Mouse (Mus musculus) forebrain, postnatal 0 days (tissue): ENCODE results near the gene Rps3. TPM values are rescaled to one million over a fixed set of nuclear protein-coding genes. Genes with fewer than 3 reads are reported as not detected.

ENCODE experiments used
- ATAC-seq: fragments of 200-750 bp; cut with Nextera tagmentation; 2 replicates; pipeline ENCODE4 v1.8.0; 2017; ENCODE audit warnings: mild to moderate bottlenecking, moderate library complexity
- DNase-seq: peaks from one replicate; pipeline ENCODE4 v3.0.0-alpha.2; 2015
- H3K27ac ChIP-seq: fragments of 300-500 bp; sonication (generic); 2 replicates; pipeline ENCODE4 v1.5.1; 2014; ENCODE audit warnings: low read depth, mild to moderate bottlenecking, antibody characterized with exemption, low read length, moderate library complexity, mixed read lengths
- H3K27me3 ChIP-seq: fragments of 300-500 bp; sonication (generic); 2 replicates; pipeline ENCODE4 v1.6.1; 2014; ENCODE audit warnings: mild to moderate bottlenecking, low read length, mixed read lengths; ENCODE audit not compliant: insufficient read depth
- H3K36me3 ChIP-seq: fragments of 300-500 bp; sonication (generic); 2 replicates; pipeline ENCODE4 v1.6.1; 2014; ENCODE audit warnings: mild to moderate bottlenecking, moderate library complexity; ENCODE audit not compliant: insufficient read depth
- H3K4me1 ChIP-seq: fragments of 300-500 bp; sonication (generic); 2 replicates; pipeline ENCODE4 v1.6.1; 2014; ENCODE audit warnings: antibody characterized with exemption; ENCODE audit not compliant: insufficient read depth
- H3K4me2 ChIP-seq: fragments of 300-500 bp; sonication (generic); 2 replicates; pipeline ENCODE4 v1.6.1; 2014; ENCODE audit warnings: low read depth, mild to moderate bottlenecking, moderate library complexity
- H3K4me3 ChIP-seq: fragments of 300-500 bp; sonication (generic); 2 replicates; pipeline ENCODE4 v1.5.1; 2014; ENCODE audit warnings: low read depth, low read length, mixed read lengths
- H3K9ac ChIP-seq: fragments of 300-500 bp; sonication (generic); 2 replicates; pipeline ENCODE4 v1.6.1; 2014; ENCODE audit warnings: mild to moderate bottlenecking
- H3K9me3 ChIP-seq: fragments of 300-500 bp; sonication (generic); 2 replicates; pipeline ENCODE4 v1.6.1; 2016; ENCODE audit warnings: low read length
- CTCF ChIP-seq: sonication (generic); IDR thresholded peaks from 2 replicates; pipeline ENCODE4 v1.5.1; 2016; ENCODE audit warnings: antibody characterized with exemption, control low read depth, low read depth
- WGBS: fragments of 180-500 bp; shearing (Covaris S2); extraction: QIAGEN DNeasy Blood & Tissue Kit; methylation state at CpG from one replicate; pipeline ENCODE4 v1.1.7; 2014; 5-methylcytosine and 5-hydroxymethylcytosine counted together
- polyA plus RNA-seq: library from polyadenylated mRNA; unstranded; fragments of >200 nt; fragmentation: Nextera tagmentation; extraction: Ambion mirVana; gene quantifications from 2 replicates; pipeline ENCODE4 v1.2.1, GENCODE M21; 2015
- total RNA-seq: library from RNA; depleted of rRNA; stranded (reverse); fragments of >200 nt; gene quantifications from 2 replicates; pipeline ENCODE4 v1.2.3, GENCODE M21; 2014

The Rps3 gene
- total and polyA plus RNA-seq, 2 experiments from 2014 or later = 543 to 1,114 TPM

GRCm38 (mm10) chr7:99500655-99501054 lies 17.1 kb upstream of the Rps3 start:
- no peak for DNase-seq
- Histone ChIP-seq H3K4me1 (no peaks in the 10 kb centered on the region), H3K27me3 (no peaks in the 10 kb centered on the region), H3K9me3 (no peaks in the 10 kb centered on the region), H3K27ac (no peak overlapping the region), H3K4me3 (no peak overlapping the region), H3K36me3 (no peaks in the 10 kb centered on the region), H3K4me2 (no peak overlapping the region), H3K9ac (no peak overlapping the region)
- ATAC-seq = no peak
- TF ChIP-seq CTCF = no peak
- 43% methylated on average over 5 of the region's 5 CpGs for WGBS

DNA sequence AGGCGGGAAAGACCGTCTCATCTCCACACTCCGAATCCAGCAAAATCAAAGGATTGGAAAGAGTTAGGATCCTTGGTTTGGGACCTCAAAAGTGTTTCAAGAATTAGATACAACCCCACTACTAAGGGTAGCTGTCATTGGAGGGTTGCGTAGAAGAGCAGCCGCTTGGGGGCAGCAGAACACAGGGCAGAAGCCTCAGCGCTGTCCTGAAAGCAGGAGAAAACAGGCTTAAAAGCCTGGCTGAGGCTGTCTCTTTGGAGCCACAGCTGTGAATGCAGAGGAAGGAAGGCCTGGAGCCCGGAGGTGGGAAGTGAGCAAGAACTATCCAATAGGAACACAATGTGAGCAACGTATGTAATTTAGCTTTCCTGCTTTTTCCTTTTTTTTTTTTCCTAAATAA lies 16.7 kb upstream of the Rps3 start:
- Histone ChIP-seq H3K9ac (no peak overlapping the region), H3K4me3 (no peak overlapping the region), H3K27ac (no peak overlapping the region), H3K4me2 (no peak overlapping the region), H3K9me3 (no peaks in the 10 kb centered on the region), H3K27me3 (no peaks in the 10 kb centered on the region), H3K36me3 (no peaks in the 10 kb centered on the region), H3K4me1 (no peaks in the 10 kb centered on the region)
- 3% methylated on average over 8 of the region's 8 CpGs for WGBS
- peak; percentile 95 for TF ChIP-seq CTCF
- peak; percentile 96 for ATAC-seq
- DNase-seq = peak; percentile 88

DNA sequence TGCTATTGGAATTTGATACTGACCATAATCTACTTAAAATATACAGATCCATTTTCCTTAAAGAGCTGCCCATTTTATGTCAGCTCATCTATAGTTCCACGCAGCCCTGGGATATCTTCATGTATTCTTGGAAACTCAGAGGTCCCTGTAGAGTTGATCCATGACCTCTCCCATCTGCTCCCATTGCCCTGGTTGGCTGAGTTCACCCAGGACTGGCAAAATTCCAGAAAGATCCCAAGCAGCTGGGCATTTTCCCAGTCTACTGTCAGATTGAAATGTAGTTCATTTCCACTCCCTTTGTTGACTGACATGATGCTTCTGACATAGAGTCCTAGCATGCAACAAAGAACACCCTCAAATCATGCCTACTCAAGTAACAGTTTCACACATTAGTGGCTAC lies 15.6 kb upstream of the Rps3 start:
- no peaks in the 10 kb centered on the region for H3K4me1 ChIP-seq
- TF ChIP-seq CTCF = no peak
- 55% methylated on average over 1 of the region's 1 CpGs for WGBS
- no peaks in the 10 kb centered on the region for H3K27me3 ChIP-seq
- no peak overlapping the region for H3K4me2 ChIP-seq
- no peaks in the 10 kb centered on the region for H3K9me3 ChIP-seq
- H3K36me3 ChIP-seq = no peaks in the 10 kb centered on the region
- no peak for DNase-seq
- no peak overlapping the region for H3K27ac ChIP-seq
- no peak overlapping the region for H3K9ac ChIP-seq
- no peak for ATAC-seq
- no peak overlapping the region for H3K4me3 ChIP-seq

GRCm38 (mm10) chr7:99489708-99490107 lies 6.2 kb upstream of the Rps3 start:
- Histone ChIP-seq H3K4me1 (no peaks in the 10 kb centered on the region), H3K27me3 (no peaks in the 10 kb centered on the region), H3K9ac (no peak overlapping the region), H3K4me2 (no peak overlapping the region), H3K36me3 (no peaks in the 10 kb centered on the region), H3K27ac (no peak overlapping the region), H3K9me3 (no peaks in the 10 kb centered on the region), H3K4me3 (no peak overlapping the region)
- 61% methylated on average over 5 of the region's 5 CpGs for WGBS
- no peak for ATAC-seq
- no peak for DNase-seq
- no peak for TF ChIP-seq CTCF

GRCm38 (mm10) chr7:99484679-99485078 lies 1.1 kb upstream of the Rps3 start:
- Histone ChIP-seq H3K9me3 (no peaks in the 10 kb centered on the region), H3K4me3 (no peak overlapping the region), H3K4me2 (no peak overlapping the region), H3K27ac (no peak overlapping the region), H3K9ac (no peak overlapping the region), H3K27me3 (no peaks in the 10 kb centered on the region), H3K36me3 (peaks cover 22% of the 10 kb centered on the region), H3K4me1 (peaks cover 8% of the 10 kb centered on the region)
- DNase-seq (no peak), ATAC-seq (no peak)
- no peak for TF ChIP-seq CTCF
- WGBS = 92% methylated on average over 1 of the region's 1 CpGs

DNA sequence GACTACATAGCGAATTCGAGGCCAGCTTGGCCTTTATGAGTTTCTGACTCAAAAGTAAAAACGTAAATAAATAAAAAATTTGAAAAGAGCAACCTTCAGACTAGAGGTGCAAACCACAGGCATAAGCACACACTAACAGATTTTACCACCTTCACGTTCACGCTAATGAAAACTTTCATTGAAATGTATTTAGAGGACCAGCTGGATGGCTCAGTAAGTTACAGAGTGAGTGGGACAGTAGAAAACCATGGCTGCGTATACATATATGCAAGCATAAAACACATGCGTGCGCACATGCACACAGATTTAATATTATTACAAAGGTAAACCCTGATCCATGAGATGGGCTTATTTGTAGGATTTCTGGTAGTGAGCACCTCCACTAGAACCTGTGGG lies 384 bp upstream of the Rps3 start:
- peak overlapping the region; percentile 46 for H3K4me2 ChIP-seq
- H3K27me3 ChIP-seq = no peaks in the 10 kb centered on the region
- no peaks in the 10 kb centered on the region for H3K9me3 ChIP-seq
- H3K27ac ChIP-seq = no peak overlapping the region
- H3K36me3 ChIP-seq = peaks cover 29% of the 10 kb centered on the region
- WGBS = 44% methylated on average over 8 of the region's 8 CpGs
- H3K9ac ChIP-seq = no peak overlapping the region
- peak overlapping the region; percentile 17; the same call in 1 of the 2 replicates for H3K4me3 ChIP-seq
- H3K4me1 ChIP-seq = peaks cover 8% of the 10 kb centered on the region
- ATAC-seq = peak; percentile 1; the same call in 1 of the 2 replicates
- no peak for TF ChIP-seq CTCF
- DNase-seq = peak; percentile 1

DNA sequence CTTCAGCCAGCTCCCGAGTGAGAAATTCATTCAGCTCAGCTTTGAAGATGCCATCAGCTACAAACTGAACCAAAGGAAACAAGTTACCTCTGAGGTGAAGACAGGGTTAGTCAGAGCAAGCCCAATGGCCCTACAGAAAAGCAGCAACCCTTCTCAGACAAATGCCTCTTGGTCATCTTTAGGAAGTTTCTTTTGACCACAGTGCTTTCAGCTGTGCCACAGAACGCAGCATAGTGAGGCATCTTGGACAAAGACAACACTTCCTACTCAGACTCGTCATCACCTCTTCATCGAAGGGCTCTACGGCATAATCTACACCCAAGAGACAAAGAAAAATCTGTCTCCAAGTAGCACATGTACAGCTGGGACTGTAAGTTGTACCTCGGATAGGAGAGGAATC lies 901 bp downstream of the Rps3 start:
- H3K9ac ChIP-seq = peak overlapping the region; percentile 77
- WGBS = 3% methylated on average over 6 of the region's 6 CpGs
- TF ChIP-seq CTCF = no peak
- H3K27ac ChIP-seq = peak overlapping the region; percentile 88; the same call in 1 of the 2 replicates
- no peaks in the 10 kb centered on the region for H3K9me3 ChIP-seq
- H3K36me3 ChIP-seq = peaks cover 42% of the 10 kb centered on the region
- DNase-seq (no peak), ATAC-seq (no peak)
- peaks cover 8% of the 10 kb centered on the region for H3K4me1 ChIP-seq
- H3K4me3 ChIP-seq = peak overlapping the region; percentile 62
- peak overlapping the region; percentile 88 for H3K4me2 ChIP-seq
- no peaks in the 10 kb centered on the region for H3K27me3 ChIP-seq

DNA sequence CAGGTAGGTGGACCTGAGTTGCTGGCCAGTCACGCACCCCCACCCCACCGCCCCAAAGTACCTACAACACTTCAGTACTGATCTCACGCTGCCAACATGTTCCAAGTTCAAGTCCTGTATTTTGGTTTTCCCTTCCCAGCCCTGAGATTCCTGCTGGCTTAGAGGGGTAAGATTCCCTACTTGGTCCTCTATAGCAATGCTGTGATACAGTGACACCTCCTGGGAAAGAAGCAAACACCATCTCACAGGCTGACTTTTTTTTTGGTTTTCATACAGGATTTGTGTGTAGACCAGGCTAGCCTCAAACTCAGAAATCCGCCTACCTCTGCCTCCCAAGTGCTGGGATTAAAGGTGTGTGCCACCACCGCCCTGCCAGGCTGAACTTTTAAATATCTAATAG lies 6.3 kb downstream of the Rps3 start:
- H3K4me3 ChIP-seq = no peak overlapping the region
- TF ChIP-seq CTCF = peak; percentile 41
- DNase-seq (no peak), ATAC-seq (no peak; the same call in 1 of the 2 replicates)
- no peak overlapping the region for H3K9ac ChIP-seq
- H3K27ac ChIP-seq = no peak overlapping the region
- WGBS = 93% methylated on average over 5 of the region's 5 CpGs
- H3K36me3 ChIP-seq = peaks cover 63% of the 10 kb centered on the region
- no peak overlapping the region for H3K4me2 ChIP-seq
- H3K27me3 ChIP-seq = no peaks in the 10 kb centered on the region
- H3K4me1 ChIP-seq = peaks cover 3% of the 10 kb centered on the region
- H3K9me3 ChIP-seq = no peaks in the 10 kb centered on the region
